Mouse (Mus musculus) liver, embryonic 13.5 days (tissue): ENCODE measurements at regions not wholly inside any gene's neighbourhood (a gene's known extent, or its start where the extent isn't known, plus 50 kb on each side); places are given as distances from the start of the nearest gene placed in this dataset.
"Not testable (repeated sequence)": the region's sequence is repeated elsewhere in the genome, so short reads cannot be mapped to it uniquely, and the experiment has no call there.

Experiments used
- ATAC-seq: fragments of 200-750 bp; cut with Nextera tagmentation; 2 replicates; pipeline ENCODE4 v1.8.0; 2017; ENCODE audit warnings: low read depth, mild to moderate bottlenecking, moderate number of reproducible peaks, moderate library complexity
- DNase-seq: peaks from one replicate; pipeline ENCODE4 v3.0.0; 2022
- H3K27ac ChIP-seq: fragments of 300-500 bp; sonication (generic); 2 replicates; pipeline ENCODE4 v1.5.1; 2015; ENCODE audit warnings: moderate library complexity, mild to moderate bottlenecking, inconsistent platforms
- H3K27me3 ChIP-seq: fragments of 300-500 bp; sonication (generic); 2 replicates; pipeline ENCODE4 v1.6.1; 2015; ENCODE audit warnings: mild to moderate bottlenecking, inconsistent platforms
- H3K36me3 ChIP-seq: fragments of 300-500 bp; sonication (generic); 2 replicates; pipeline ENCODE4 v1.6.1; 2015; ENCODE audit warnings: mild to moderate bottlenecking, inconsistent platforms
- H3K4me1 ChIP-seq: fragments of 300-500 bp; sonication (generic); replicated peaks from 2 replicates; pipeline ENCODE4 v1.6.1; 2015; ENCODE audit warnings: inconsistent platforms
- H3K4me2 ChIP-seq: fragments of 300-500 bp; sonication (generic); 2 replicates; pipeline ENCODE4 v1.6.1; 2015; ENCODE audit warnings: inconsistent platforms, mild to moderate bottlenecking, moderate library complexity
- H3K4me3 ChIP-seq: fragments of 300-500 bp; sonication (generic); replicated peaks from 2 replicates; pipeline ENCODE4 v1.5.1; 2015; ENCODE audit warnings: mild to moderate bottlenecking, inconsistent platforms
- H3K9ac ChIP-seq: fragments of 300-500 bp; sonication (generic); 2 replicates; pipeline ENCODE4 v1.6.1; 2015; ENCODE audit warnings: mild to moderate bottlenecking, inconsistent platforms
- H3K9me3 ChIP-seq: fragments of 300-500 bp; sonication (generic); replicated peaks from 2 replicates; pipeline ENCODE4 v1.6.1; 2016; ENCODE audit warnings: inconsistent platforms
- WGBS: fragments of 180-500 bp; shearing (Covaris S2); methylation state at CpG from one replicate; pipeline ENCODE4 v1.1.7; 2015; ENCODE audit not compliant: insufficient replicate concordance; 5-methylcytosine and 5-hydroxymethylcytosine counted together

DNA sequence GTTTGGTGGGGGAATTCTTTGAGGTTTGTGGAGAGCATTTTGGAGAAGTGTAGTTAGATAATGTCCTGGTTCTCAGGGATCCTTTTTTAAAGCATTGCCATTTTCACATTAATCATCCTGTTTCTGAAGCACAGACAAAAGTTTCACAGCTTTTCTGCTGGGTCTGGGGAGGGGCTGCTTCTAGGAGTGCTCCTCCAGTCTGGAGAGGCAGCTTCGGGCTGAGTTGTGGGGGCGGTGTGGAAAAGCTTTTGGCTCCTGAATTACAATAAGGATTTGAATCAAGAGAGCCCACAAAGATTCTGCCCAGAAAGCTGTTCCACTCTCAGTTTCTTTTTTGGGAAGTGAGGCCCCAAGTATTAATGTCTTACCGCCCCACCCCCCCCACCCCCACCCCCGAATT is 89.2 kb upstream of the Akt3 start:
- no peaks in the 10 kb centered on the region for H3K27me3 ChIP-seq
- no peaks in the 10 kb centered on the region for H3K4me1 ChIP-seq
- H3K27ac ChIP-seq = no peak overlapping the region
- WGBS = 36% methylated on average over 4 of the region's 4 CpGs
- no peak overlapping the region for H3K9ac ChIP-seq
- DNase-seq = no peak
- H3K4me2 ChIP-seq = no peak overlapping the region
- no peak for ATAC-seq
- no peaks in the 10 kb centered on the region for H3K9me3 ChIP-seq
- H3K4me3 ChIP-seq = no peak overlapping the region
- no peaks in the 10 kb centered on the region for H3K36me3 ChIP-seq

DNA sequence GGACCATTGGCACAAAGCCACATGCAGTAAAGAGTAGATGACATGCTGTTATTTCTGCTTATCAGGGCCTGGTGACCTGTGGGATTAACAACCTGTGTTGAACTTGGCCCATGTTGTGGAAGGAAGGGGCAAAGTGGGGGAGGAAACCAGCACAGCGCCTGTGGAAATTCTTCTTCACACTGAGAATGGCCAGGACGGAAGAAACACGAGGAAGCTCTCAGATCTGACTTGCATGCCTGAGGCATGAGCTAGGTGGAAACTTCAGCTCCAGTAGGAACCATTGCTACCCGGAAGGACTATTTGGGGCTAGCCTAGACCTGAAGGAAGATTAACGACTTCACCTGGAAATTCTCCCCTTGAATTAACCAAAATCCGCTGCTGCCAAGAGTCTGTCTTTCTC is 88.5 kb upstream of the Akt3 start:
- no peak overlapping the region for H3K9ac ChIP-seq
- no peak for ATAC-seq
- no peaks in the 10 kb centered on the region for H3K4me1 ChIP-seq
- no peak for DNase-seq
- H3K27ac ChIP-seq = no peak overlapping the region
- H3K36me3 ChIP-seq = no peaks in the 10 kb centered on the region
- no peak overlapping the region for H3K4me2 ChIP-seq
- WGBS = 47% methylated on average over 6 of the region's 6 CpGs
- H3K27me3 ChIP-seq = no peaks in the 10 kb centered on the region
- H3K4me3 ChIP-seq = no peak overlapping the region
- H3K9me3 ChIP-seq = no peaks in the 10 kb centered on the region

DNA sequence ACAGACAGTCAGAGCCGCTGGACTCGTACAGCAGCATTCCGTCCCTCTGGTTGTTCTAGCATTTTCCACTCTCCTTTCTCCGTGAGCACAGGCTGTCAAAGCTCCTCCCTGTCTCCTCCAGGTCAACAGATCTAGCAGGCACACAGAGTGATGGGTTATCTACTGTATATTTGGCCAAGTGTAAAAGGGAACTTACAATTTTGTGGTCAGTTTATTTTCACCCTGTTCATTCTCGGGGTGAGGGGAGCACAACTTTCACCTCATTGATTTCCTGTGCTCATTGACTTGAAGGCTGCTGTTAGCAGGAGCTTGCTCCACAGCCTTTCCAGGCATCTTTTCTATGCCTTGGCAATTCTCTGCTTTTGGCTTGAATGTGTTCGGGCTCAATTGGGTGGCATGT is 87.5 kb upstream of the Akt3 start:
- H3K27me3 ChIP-seq = no peaks in the 10 kb centered on the region
- no peaks in the 10 kb centered on the region for H3K4me1 ChIP-seq
- no peaks in the 10 kb centered on the region for H3K36me3 ChIP-seq
- DNase-seq (no peak), ATAC-seq (no peak)
- H3K9me3 ChIP-seq = no peaks in the 10 kb centered on the region
- H3K4me3 ChIP-seq = no peak overlapping the region
- no peak overlapping the region for H3K27ac ChIP-seq
- H3K9ac ChIP-seq = no peak overlapping the region
- 44% methylated on average over 6 of the region's 6 CpGs for WGBS
- no peak overlapping the region for H3K4me2 ChIP-seq

DNA sequence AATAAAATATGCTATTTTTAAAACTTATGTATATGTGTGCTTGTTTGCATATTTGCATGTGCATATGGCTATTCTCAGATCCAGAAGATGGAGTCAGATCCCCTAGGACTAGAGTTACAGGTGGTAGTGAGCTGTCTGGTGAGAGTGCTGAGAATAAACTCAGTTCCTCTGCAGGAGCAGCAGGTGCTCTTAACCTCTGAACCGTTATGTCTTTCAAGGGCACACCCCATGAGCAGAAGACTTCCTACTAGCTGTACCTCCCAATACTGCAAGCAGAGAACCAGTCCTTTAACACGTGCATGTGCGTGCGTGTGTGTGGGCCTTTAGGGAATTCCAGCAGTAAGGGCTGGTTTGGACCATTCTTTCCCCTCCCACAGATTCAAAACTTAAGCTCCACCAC is 85.9 kb upstream of the Akt3 start:
- 68% methylated on average over 4 of the region's 4 CpGs for WGBS

DNA sequence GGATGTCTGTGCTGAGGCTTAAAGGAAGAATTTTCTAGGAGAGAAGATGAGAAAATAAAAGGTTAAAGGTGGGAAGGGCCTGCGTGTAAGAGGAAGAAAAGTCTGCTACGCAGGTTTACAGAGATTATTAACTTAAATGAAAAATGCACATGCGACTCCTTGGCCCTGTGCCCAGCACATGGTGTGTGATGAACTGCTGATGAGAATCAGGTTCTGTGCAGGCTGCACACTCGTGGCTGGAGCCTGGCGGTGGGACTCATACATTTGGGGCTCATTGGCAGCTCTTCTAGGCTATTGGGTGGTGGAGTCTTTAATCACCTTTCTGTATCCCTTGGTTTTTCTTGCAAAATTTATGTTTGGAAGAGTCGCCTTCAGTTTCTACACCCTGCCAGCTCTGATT is 85.1 kb upstream of the Akt3 start:
- Histone ChIP-seq H3K27me3 (no peaks in the 10 kb centered on the region), H3K4me3 (no peak overlapping the region), H3K4me2 (no peak overlapping the region), H3K36me3 (no peaks in the 10 kb centered on the region), H3K4me1 (peaks cover 10% of the 10 kb centered on the region), H3K9ac (no peak overlapping the region), H3K27ac (no peak overlapping the region), H3K9me3 (no peaks in the 10 kb centered on the region)
- DNase-seq (no peak), ATAC-seq (no peak)
- 57% methylated on average over 6 of the region's 6 CpGs for WGBS

More for the DNA sequence above, 85.9 kb upstream of the Akt3 start:
- no peak overlapping the region for H3K27ac ChIP-seq
- no peak overlapping the region for H3K4me3 ChIP-seq
- H3K4me2 ChIP-seq = no peak overlapping the region
- DNase-seq (no peak), ATAC-seq (no peak)
- no peaks in the 10 kb centered on the region for H3K36me3 ChIP-seq
- no peaks in the 10 kb centered on the region for H3K9me3 ChIP-seq
- no peaks in the 10 kb centered on the region for H3K27me3 ChIP-seq
- 0 out of 2 replicates have a peak, but pooled peaks cover 1% of the 10 kb centered on the region for H3K4me1 ChIP-seq
- H3K9ac ChIP-seq = no peak overlapping the region

DNA sequence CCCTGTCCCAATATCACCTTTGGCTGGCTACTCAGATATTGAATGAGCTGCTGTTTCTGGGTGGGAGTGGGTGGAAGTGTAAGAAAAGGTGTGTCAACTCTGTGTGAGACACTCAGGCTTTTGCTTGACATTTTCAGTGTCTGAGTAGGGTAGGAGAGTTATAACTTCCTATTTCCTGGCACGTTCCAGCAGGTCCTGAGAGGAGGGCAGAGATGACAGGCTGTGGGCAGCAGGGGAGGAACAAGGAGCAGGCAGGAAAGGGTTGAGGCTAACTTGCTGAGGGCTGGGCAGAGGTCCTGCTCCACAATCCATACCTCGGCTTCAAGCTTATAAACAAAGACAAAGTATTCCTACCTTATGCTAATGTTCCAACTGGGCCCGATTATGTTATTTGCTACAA is 82.2 kb upstream of the Akt3 start:
- no peak overlapping the region for H3K27ac ChIP-seq
- H3K9ac ChIP-seq = no peak overlapping the region
- H3K36me3 ChIP-seq = no peaks in the 10 kb centered on the region
- WGBS = 32% methylated on average over 3 of the region's 3 CpGs
- H3K9me3 ChIP-seq = no peaks in the 10 kb centered on the region
- DNase-seq = no peak
- H3K4me3 ChIP-seq = no peak overlapping the region
- ATAC-seq = no peak
- H3K4me1 ChIP-seq = peaks cover 11% of the 10 kb centered on the region
- no peaks in the 10 kb centered on the region for H3K27me3 ChIP-seq
- H3K4me2 ChIP-seq = no peak overlapping the region

DNA sequence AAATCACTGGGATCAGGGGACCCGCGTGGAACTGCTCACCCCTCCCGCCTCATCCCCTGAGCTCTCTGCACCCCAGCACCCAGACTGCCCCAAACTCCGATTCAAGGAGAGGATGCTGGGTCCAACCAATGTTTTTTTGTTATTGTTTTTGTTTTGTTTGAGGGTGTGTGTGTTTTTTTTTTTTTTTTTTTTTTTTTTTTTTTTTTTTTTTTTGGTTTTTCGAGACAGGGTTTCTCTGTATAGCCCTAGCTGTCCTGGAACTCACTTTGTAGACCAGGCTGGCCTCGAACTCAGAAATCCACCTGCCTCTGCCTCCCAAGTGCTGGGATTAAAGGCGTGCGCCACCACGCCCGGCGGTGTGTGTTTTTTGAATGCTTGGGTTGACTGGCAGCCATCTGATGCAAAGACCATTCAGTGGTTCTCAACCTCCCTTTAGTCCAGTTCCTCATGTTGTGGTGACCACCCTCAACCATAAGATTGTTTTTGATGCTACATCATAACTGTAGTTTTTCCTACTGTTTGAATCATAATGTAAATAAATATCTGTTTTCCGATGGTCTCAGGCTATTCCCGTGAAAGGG is 81.3 kb upstream of the Akt3 start:
- Histone ChIP-seq H3K4me2 (peak overlapping the region; percentile 69), H3K4me3 (peak overlapping the region; percentile 53), H3K4me1 (peaks cover 11% of the 10 kb centered on the region), H3K9ac (0 out of 2 replicates have a peak overlapping the region, but pooled peaks have one; percentile 47)
- H3K36me3 ChIP-seq, H3K27ac ChIP-seq, DNase-seq, H3K9me3 ChIP-seq, H3K27me3 ChIP-seq, ATAC-seq: not testable (repeated sequence)
- 57% methylated on average over 11 of the region's 13 CpGs for WGBS

DNA sequence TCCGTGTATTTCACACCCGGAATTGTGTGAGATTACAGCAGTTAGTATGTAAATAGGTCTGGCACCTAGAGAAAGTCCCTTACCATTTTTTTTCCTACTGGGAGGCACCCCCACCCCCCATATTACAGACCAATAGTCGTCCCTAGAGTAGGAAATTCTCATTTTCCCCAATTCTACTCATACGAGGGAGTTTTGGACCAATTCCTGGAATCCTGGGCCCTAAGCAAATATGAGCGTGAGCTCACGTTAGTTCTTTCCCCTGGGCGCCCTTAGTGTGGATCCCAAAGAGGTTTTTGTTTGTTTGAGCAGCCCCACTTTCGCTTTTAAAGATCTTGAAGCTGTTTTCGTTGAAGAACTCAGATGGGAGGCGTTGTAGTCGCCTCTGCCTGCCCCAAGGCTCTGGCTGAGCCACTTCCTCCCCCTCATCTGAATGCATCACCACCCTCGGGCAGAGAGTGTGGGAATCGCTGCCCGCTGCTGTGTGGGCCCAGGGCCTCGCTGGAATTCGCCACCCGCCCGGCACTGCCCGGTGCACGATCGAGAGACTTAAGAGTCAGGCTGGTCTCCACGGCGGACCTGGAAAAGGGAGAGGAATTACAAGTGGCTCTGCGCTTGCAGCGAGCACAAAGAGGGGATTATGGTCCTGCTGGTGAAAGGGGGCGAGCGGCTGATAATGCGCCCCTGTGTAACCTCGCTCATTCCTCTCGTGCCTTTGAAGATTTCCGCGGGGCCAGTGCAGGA is 80.6 kb upstream of the Akt3 start:
- H3K27me3 ChIP-seq = no peaks in the 10 kb centered on the region
- ATAC-seq = no peak
- H3K27ac ChIP-seq = no peak overlapping the region
- DNase-seq = no peak
- peak overlapping the region; percentile 47; the same call in 1 of the 2 replicates for H3K9ac ChIP-seq
- no peaks in the 10 kb centered on the region for H3K36me3 ChIP-seq
- 7% methylated on average over 32 of the region's 32 CpGs for WGBS
- peak overlapping the region; percentile 53 for H3K4me3 ChIP-seq
- H3K4me1 ChIP-seq = peaks cover 11% of the 10 kb centered on the region
- peak overlapping the region; percentile 69 for H3K4me2 ChIP-seq
- H3K9me3 ChIP-seq = no peaks in the 10 kb centered on the region

DNA sequence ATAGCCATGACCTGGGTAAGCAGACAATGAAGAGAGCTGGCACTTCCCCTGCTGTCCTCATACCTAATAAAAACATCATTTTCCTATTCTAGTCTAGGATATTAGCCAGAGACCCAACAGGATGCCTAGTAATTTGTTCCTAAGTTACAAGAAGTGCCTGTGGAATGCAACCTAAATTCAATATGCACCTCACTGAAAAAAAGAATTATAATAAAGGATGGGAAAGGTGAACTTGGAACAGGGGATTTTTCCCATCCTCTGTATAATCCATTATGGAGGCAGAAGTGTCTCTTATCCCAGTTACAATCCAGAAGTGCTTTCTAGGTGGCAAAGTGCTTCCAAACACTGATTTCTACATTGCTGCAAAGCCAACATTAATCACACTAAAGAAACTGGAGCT is 79.8 kb upstream of the Akt3 start:
- Histone ChIP-seq H3K4me1 (peaks cover 11% of the 10 kb centered on the region), H3K4me2 (0 out of 2 replicates have a peak overlapping the region, but pooled peaks have one; percentile 69), H3K9me3 (no peaks in the 10 kb centered on the region), H3K4me3 (no peak overlapping the region), H3K27ac (no peak overlapping the region), H3K9ac (no peak overlapping the region), H3K36me3 (no peaks in the 10 kb centered on the region), H3K27me3 (no peaks in the 10 kb centered on the region)
- ATAC-seq = no peak
- no peak for DNase-seq

DNA sequence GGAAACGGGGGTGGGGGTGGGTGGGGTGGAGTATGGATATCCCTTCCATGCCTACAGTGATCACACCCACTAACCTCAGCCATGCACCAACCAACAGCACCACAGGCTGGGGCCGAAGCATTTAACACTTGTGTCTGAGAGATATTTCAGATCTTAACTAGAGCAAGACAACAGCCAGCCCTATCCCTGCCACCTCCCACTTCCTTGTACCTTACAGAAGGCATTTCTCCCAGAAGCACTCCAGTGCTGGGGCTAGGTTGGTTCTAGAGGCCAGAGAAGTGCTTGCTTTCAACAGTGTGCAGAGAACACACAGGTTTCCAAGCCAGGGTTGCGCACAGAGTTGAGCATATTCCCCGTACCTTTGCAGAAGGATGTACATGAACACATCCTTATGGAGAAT is 79.1 kb upstream of the Akt3 start:
- 66% methylated on average over 4 of the region's 4 CpGs for WGBS
- no peak overlapping the region for H3K27ac ChIP-seq
- no peak overlapping the region for H3K4me3 ChIP-seq
- peaks cover 11% of the 10 kb centered on the region for H3K4me1 ChIP-seq
- ATAC-seq (no peak), DNase-seq (no peak)
- H3K27me3 ChIP-seq = no peaks in the 10 kb centered on the region
- no peak overlapping the region for H3K4me2 ChIP-seq
- no peaks in the 10 kb centered on the region for H3K36me3 ChIP-seq
- no peak overlapping the region for H3K9ac ChIP-seq
- no peaks in the 10 kb centered on the region for H3K9me3 ChIP-seq

DNA sequence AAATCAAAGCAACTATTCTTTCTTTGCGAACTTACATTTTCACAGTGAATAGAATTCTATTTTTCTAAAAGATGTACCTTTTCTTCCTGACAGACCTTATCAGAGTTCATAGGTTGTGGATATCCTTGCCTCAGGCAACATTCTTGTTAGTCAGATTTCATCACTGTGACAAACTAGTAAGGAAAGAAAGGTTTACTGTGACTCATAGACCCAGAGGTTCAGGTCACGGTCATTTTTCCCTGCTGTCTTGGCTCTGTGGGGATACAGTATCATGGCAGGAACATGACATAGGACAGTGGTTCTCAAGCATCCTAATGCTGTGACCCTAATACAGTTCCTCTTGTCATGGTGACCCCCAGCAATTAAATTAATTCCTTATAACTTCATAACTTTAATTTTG is 78.4 kb upstream of the Akt3 start:
- no peaks in the 10 kb centered on the region for H3K36me3 ChIP-seq
- no peak overlapping the region for H3K27ac ChIP-seq
- H3K4me3 ChIP-seq = no peak overlapping the region
- no peaks in the 10 kb centered on the region for H3K9me3 ChIP-seq
- H3K4me2 ChIP-seq = no peak overlapping the region
- no peak overlapping the region for H3K9ac ChIP-seq
- no peaks in the 10 kb centered on the region for H3K27me3 ChIP-seq
- 79% methylated on average over 2 of the region's 2 CpGs for WGBS
- peaks cover 11% of the 10 kb centered on the region for H3K4me1 ChIP-seq
- DNase-seq = no peak
- ATAC-seq = no peak

DNA sequence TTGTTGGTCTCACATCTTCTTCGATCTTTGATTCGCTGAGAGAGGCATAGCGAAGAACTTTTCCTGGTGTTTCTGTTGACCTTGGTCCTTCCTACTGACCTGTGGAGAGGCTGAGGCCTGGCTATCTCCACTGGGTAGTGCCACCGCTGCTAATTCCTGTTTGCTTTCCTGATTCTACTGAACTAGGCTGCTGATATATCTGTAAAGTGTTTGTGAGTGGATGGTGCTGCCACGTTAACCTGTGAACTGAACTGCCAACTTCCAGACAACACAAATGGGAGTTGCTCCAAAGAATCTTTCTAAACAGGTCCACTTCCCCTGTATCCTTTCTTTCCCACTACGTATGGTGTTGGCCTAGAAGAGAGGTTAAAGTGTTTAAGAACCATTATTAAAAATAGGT is 78.0 kb upstream of the Akt3 start:
- no peak for ATAC-seq
- 70% methylated on average over 6 of the region's 6 CpGs for WGBS

More for the DNA sequence above, 78.0 kb upstream of the Akt3 start:
- Histone ChIP-seq H3K4me1 (peaks cover 11% of the 10 kb centered on the region), H3K36me3 (no peaks in the 10 kb centered on the region), H3K27ac (no peak overlapping the region), H3K27me3 (no peaks in the 10 kb centered on the region), H3K4me3 (no peak overlapping the region), H3K9me3 (no peaks in the 10 kb centered on the region), H3K4me2 (no peak overlapping the region), H3K9ac (no peak overlapping the region)
- no peak for DNase-seq
